Mouse (Mus musculus) forebrain, embryonic 12.5 days (tissue): ENCODE results near the gene Tnrc18. TPM values are rescaled to one million over a fixed set of nuclear protein-coding genes. Genes with fewer than 3 reads are reported as not detected.
A peak's percentile ranks its signal among the peaks of the same experiment; 100 is the strongest.

Experiments
- ATAC-seq: fragments of 200-750 bp; cut with Nextera tagmentation; 2 replicates; pipeline ENCODE4 v1.8.0; 2017; ENCODE audit warnings: moderate TSS enrichment; ENCODE audit not compliant: low FRiP score
- H3K27ac ChIP-seq: fragments of 300-500 bp; sonication (generic); 2 replicates; pipeline ENCODE4 v1.5.1; 2016; ENCODE audit warnings: mild to moderate bottlenecking
- H3K27me3 ChIP-seq: fragments of 300-500 bp; sonication (generic); 2 replicates; pipeline ENCODE4 v1.6.1; 2016; ENCODE audit warnings: mild to moderate bottlenecking
- H3K36me3 ChIP-seq: fragments of 300-500 bp; sonication (generic); replicated peaks from 2 replicates; pipeline ENCODE4 v1.6.1; 2016; ENCODE audit warnings: mild to moderate bottlenecking
- H3K4me1 ChIP-seq: fragments of 300-500 bp; sonication (generic); 2 replicates; pipeline ENCODE4 v1.6.1; 2016
- H3K4me2 ChIP-seq: fragments of 300-500 bp; sonication (generic); 2 replicates; pipeline ENCODE4 v1.6.1; 2016; ENCODE audit warnings: mild to moderate bottlenecking, moderate library complexity
- H3K4me3 ChIP-seq: fragments of 300-500 bp; sonication (generic); replicated peaks from 2 replicates; pipeline ENCODE4 v1.5.1; 2016; ENCODE audit warnings: mild to moderate bottlenecking
- H3K9ac ChIP-seq: fragments of 300-500 bp; sonication (generic); 2 replicates; pipeline ENCODE4 v1.6.1; 2016; ENCODE audit warnings: mild to moderate bottlenecking
- H3K9me3 ChIP-seq: fragments of 300-500 bp; sonication (generic); 2 replicates; pipeline ENCODE4 v1.6.1; 2016
- WGBS: fragments of 180-500 bp; shearing (Covaris S2); methylation state at CpG from one replicate; pipeline ENCODE4 v1.1.7; 2016; 5-methylcytosine and 5-hydroxymethylcytosine counted together
- polyA plus RNA-seq: library from polyadenylated mRNA; unstranded; fragments of >200 nt; fragmentation: Nextera tagmentation; extraction: Ambion mirVana; gene quantifications from 2 replicates; pipeline ENCODE4 v1.2.1, GENCODE M21; 2016

The Tnrc18 gene
- polyA plus RNA-seq: 56.8 and 64.6 TPM in 2 replicates

DNA sequence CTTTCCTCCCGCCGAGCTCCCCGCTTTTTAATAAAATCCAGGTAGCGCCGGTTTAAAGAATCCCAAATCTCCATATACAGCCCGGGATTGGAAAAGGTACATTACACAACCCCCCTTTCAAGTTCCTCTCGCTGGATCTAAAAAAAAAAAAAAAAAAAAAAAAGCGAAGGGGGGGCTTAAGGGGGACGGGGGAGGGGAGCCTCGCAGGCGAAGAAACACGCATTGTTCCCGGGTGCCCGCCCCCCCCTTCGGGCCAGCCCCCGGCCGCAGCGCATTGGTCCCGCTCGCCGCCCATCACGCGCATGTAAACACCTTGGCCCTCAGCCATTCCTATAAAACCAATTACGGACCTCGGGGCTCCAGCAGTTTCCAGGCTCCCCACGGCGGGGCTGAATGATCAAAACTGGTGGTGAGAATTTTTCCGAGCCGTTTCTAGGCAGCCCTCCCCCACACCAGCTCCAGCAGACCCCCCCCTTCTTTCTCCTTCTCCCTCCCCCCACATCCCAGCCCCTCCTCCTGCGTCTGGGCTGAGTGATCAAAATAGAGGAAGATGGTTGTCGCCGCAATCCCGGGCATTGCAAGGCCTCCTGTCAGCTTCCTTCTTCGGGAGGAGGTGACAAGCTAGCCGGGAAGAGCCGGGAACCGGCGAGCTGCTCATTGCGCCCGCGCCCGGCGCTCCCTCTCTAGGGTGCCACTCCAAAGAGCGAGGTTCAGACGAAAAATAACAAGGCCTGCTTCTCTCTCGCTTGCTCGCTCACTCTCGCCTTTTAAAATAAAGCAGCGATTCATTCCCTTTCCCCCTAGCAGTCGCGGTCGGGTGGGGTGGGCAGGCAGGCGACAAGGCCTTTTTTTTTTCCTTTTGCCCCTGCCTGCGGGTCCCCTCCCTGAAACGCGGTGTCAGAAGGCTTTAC, at the start of gene Tnrc18:
Tnrc18 (minus strand) TSS at position 139 of the 911 bp plus-strand sequence.
- H3K4me3 ChIP-seq: peak within 1 kb of the TSS; percentile 96
- peak within 1 kb of the TSS; percentile 97 for H3K4me2 ChIP-seq

DNA sequence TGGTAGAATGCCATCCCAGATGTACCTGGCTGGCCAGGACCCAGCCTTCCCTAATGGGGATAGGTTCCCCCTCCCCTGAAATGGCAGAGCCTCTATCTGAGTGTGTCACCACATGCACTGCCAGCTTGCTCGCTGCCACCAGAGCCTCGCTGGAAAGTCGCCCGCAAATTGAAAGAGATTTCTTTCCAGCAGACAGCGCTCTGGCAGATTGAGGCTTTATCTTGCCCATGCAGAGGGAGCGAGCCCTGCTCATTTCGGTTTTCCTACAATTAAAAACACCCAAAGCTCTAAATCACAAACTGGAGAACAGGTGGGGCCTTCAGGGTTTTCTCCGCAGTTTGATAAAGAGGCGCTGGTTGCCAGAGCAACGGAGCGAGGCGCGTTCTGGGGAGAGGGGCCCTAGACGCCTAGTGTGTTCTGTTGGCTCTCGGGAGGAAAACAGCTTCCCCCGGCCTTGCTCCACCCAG, 40.3 kb upstream of the Tnrc18 start:
- no peak overlapping the region for H3K9ac ChIP-seq
- no peaks in the 10 kb centered on the region for H3K27me3 ChIP-seq
- peaks cover 5% of the 10 kb centered on the region; the same call in 1 of the 2 replicates for H3K9me3 ChIP-seq
- no peaks in the 10 kb centered on the region for H3K36me3 ChIP-seq
- H3K27ac ChIP-seq: peak overlapping the region; percentile 70
- no peak overlapping the region for H3K4me2 ChIP-seq
- peaks cover 8% of the 10 kb centered on the region; the same call in 1 of the 2 replicates for H3K4me1 ChIP-seq
- WGBS: 48% methylated on average over 16 of the region's 16 CpGs
- H3K4me3 ChIP-seq: no peak overlapping the region
- ATAC-seq: no peak

More for the DNA sequence above, at the start of gene Tnrc18:
- under 1% methylated on average over 55 of the region's 56 CpGs for WGBS
- Histone ChIP-seq H3K4me1 (peaks cover 19% of the 10 kb centered on the region), H3K27ac (peak within 1 kb of the TSS; percentile 100), H3K9me3 (no peaks in the 10 kb centered on the region), H3K27me3 (no peaks in the 10 kb centered on the region), H3K36me3 (peaks cover 15% of the 10 kb centered on the region), H3K9ac (peak within 1 kb of the TSS; percentile 100)
- ATAC-seq: peak; percentile 81

- H3K36me3 ChIP-seq: no peaks in the 10 kb centered on the region
- H3K4me3 ChIP-seq: no peak overlapping the region
- H3K27ac ChIP-seq: no peak overlapping the region
- H3K9me3 ChIP-seq: peaks cover 5% of the 10 kb centered on the region; the same call in 1 of the 2 replicates
- ATAC-seq: no peak
- H3K4me2 ChIP-seq: no peak overlapping the region
- WGBS: 82% methylated on average over 4 of the region's 4 CpGs
- peaks cover 8% of the 10 kb centered on the region; the same call in 1 of the 2 replicates for H3K4me1 ChIP-seq
- no peak overlapping the region for H3K9ac ChIP-seq
- H3K27me3 ChIP-seq: no peaks in the 10 kb centered on the region
Observed at GRCm38 (mm10) chr5:142856408-142856807, 38.9 kb upstream of the Tnrc18 start.

DNA sequence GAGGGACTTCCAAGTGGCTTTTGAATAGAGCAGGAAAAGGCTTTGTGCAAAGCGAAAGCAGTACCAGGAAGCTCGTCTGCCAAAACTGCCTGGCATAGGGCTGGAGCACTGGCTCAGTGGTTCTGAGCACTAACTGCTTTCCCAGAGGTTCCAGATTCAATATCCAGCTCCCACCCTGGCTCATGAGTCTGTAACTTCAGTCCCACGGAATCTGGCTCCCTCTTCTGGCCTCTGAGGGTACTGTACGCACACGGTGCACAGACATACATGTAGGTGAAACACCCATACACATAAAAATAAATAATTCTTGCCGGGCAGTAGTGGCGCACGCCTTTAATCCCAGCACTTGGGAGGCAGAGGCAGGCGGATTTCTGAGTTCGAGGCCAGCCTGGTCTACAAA, 37.4 kb upstream of the Tnrc18 start:
- Histone ChIP-seq H3K4me1 (peaks cover 8% of the 10 kb centered on the region; the same call in 1 of the 2 replicates), H3K4me3 (no peak overlapping the region), H3K9ac (no peak overlapping the region), H3K36me3 (no peaks in the 10 kb centered on the region), H3K4me2 (no peak overlapping the region), H3K27ac (no peak overlapping the region), H3K9me3 (peaks cover 5% of the 10 kb centered on the region; the same call in 1 of the 2 replicates), H3K27me3 (no peaks in the 10 kb centered on the region)
- ATAC-seq: no peak
- 77% methylated on average over 10 of the region's 10 CpGs for WGBS

GRCm38 (mm10) chr5:142853585-142853984, 36.1 kb upstream of the Tnrc18 start:
- Histone ChIP-seq H3K9me3 (peaks cover 5% of the 10 kb centered on the region; the same call in 1 of the 2 replicates), H3K36me3 (no peaks in the 10 kb centered on the region), H3K4me1 (peaks cover 8% of the 10 kb centered on the region; the same call in 1 of the 2 replicates), H3K27me3 (no peaks in the 10 kb centered on the region), H3K4me3 (no peak overlapping the region), H3K9ac (no peak overlapping the region), H3K27ac (no peak overlapping the region), H3K4me2 (no peak overlapping the region)
- ATAC-seq: no peak
- WGBS: 91% methylated on average over 6 of the region's 6 CpGs

- no peaks in the 10 kb centered on the region for H3K27me3 ChIP-seq
- H3K9me3 ChIP-seq: peaks cover 4% of the 10 kb centered on the region; the same call in 1 of the 2 replicates
- WGBS: 84% methylated on average over 5 of the region's 5 CpGs
- H3K4me3 ChIP-seq: no peak overlapping the region
- H3K27ac ChIP-seq: no peak overlapping the region
- H3K4me1 ChIP-seq: no peaks in the 10 kb centered on the region
- H3K4me2 ChIP-seq: no peak overlapping the region
- H3K36me3 ChIP-seq: no peaks in the 10 kb centered on the region
- no peak for ATAC-seq
- H3K9ac ChIP-seq: no peak overlapping the region
Observed at GRCm38 (mm10) chr5:142851681-142852049, 34.2 kb upstream of the Tnrc18 start.

GRCm38 (mm10) chr5:142850916-142851680, 33.6 kb upstream of the Tnrc18 start:
- Histone ChIP-seq H3K9ac (no peak overlapping the region), H3K27ac (no peak overlapping the region), H3K36me3 (no peaks in the 10 kb centered on the region), H3K4me2 (no peak overlapping the region), H3K4me3 (no peak overlapping the region), H3K9me3 (no peaks in the 10 kb centered on the region), H3K27me3 (no peaks in the 10 kb centered on the region), H3K4me1 (no peaks in the 10 kb centered on the region)
- 91% methylated on average over 7 of the region's 7 CpGs for WGBS
- no peak for ATAC-seq

- Histone ChIP-seq H3K4me2 (no peak overlapping the region), H3K36me3 (no peaks in the 10 kb centered on the region), H3K4me3 (no peak overlapping the region), H3K9me3 (no peaks in the 10 kb centered on the region), H3K27ac (no peak overlapping the region), H3K4me1 (no peaks in the 10 kb centered on the region), H3K9ac (no peak overlapping the region), H3K27me3 (no peaks in the 10 kb centered on the region)
- ATAC-seq: no peak
- WGBS: 75% methylated on average over 9 of the region's 9 CpGs
Observed at GRCm38 (mm10) chr5:142850476-142850875, 33.0 kb upstream of the Tnrc18 start.

- no peak for ATAC-seq
- Histone ChIP-seq H3K27ac (no peak overlapping the region), H3K9ac (no peak overlapping the region), H3K36me3 (no peaks in the 10 kb centered on the region), H3K4me1 (no peaks in the 10 kb centered on the region), H3K4me2 (no peak overlapping the region), H3K9me3 (no peaks in the 10 kb centered on the region), H3K27me3 (no peaks in the 10 kb centered on the region), H3K4me3 (no peak overlapping the region)
- WGBS: 95% methylated on average over 7 of the region's 7 CpGs
Observed at GRCm38 (mm10) chr5:142848911-142849310, 31.4 kb upstream of the Tnrc18 start.

- ATAC-seq: no peak
- 82% methylated on average over 3 of the region's 3 CpGs for WGBS
- no peaks in the 10 kb centered on the region for H3K27me3 ChIP-seq
Observed at GRCm38 (mm10) chr5:142848149-142848548, 30.7 kb upstream of the Tnrc18 start.

DNA sequence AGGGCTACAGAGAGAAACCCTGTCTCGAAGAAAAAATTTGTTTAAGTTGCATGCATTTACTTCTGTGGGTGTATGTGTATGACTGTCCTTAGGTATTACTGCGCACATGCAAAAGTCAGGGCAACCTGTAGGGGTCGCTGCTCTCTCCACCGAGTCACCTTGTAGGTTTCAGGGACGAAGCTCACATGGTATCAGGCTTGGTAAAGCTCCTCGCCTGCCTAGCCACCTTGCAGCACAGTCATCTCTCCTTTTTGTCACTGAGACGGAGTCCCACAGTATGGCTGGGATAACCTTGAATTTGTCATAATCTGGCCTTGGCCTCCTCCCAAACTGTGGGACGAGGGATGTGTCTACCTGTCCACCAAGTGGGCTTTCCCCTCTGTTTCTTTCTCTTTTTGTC, 27.0 kb upstream of the Tnrc18 start:
- Histone ChIP-seq H3K4me2 (no peak overlapping the region), H3K4me1 (peaks cover 2% of the 10 kb centered on the region), H3K27ac (no peak overlapping the region), H3K9ac (no peak overlapping the region), H3K27me3 (no peaks in the 10 kb centered on the region), H3K4me3 (no peak overlapping the region), H3K9me3 (no peaks in the 10 kb centered on the region), H3K36me3 (no peaks in the 10 kb centered on the region)
- WGBS: 54% methylated on average over 8 of the region's 8 CpGs
- ATAC-seq: no peak

More at GRCm38 (mm10) chr5:142848149-142848548, 30.7 kb upstream of the Tnrc18 start:
- H3K36me3 ChIP-seq: no peaks in the 10 kb centered on the region
- H3K4me2 ChIP-seq: no peak overlapping the region
- no peak overlapping the region for H3K27ac ChIP-seq
- H3K4me3 ChIP-seq: no peak overlapping the region
- H3K9me3 ChIP-seq: no peaks in the 10 kb centered on the region
- H3K9ac ChIP-seq: no peak overlapping the region
- H3K4me1 ChIP-seq: no peaks in the 10 kb centered on the region

DNA sequence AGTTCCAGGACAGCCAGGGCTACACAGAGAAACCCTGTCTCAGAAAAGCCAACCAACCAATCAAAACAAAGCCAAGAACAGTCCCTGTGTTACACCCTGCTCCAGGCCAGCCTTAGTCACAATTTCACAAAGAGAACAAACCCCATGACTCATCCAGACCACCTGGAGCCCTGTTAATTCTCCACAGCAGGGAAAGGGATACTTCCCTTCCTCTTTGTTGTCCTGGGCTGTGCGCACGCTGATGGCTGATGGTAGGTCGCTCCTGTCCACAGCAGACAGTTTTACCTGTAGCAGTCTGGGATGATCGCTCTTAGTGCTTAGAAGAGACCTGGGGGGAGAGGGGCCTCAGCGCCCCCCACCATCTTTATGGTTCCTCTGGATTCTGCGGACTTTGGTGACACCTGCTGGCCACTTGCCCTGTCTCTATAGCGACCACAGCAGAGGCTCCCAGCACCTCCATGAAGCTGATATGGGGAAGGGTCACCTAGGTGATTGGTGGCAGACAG, 24.7 kb upstream of the Tnrc18 start:
- WGBS: 18% methylated on average over 7 of the region's 7 CpGs
- no peak overlapping the region for H3K4me2 ChIP-seq
- H3K9ac ChIP-seq: no peak overlapping the region
- H3K4me1 ChIP-seq: peaks cover 2% of the 10 kb centered on the region
- H3K9me3 ChIP-seq: no peaks in the 10 kb centered on the region
- H3K4me3 ChIP-seq: no peak overlapping the region
- no peaks in the 10 kb centered on the region for H3K27me3 ChIP-seq
- H3K36me3 ChIP-seq: no peaks in the 10 kb centered on the region
- no peak overlapping the region for H3K27ac ChIP-seq
- ATAC-seq: peak; percentile 46
